Mouse (Mus musculus) CH12.LX (cell line): ENCODE results near the gene Lrig1.

Source experiments
- CTCF ChIP-seq, 2 experiments: IDR thresholded peaks in 1 of 2; conservative IDR thresholded peaks in 1 of 2; 2 replicates each; pipeline ENCODE4 v1.5.1; 2011 to 2012; ENCODE audit warnings: low read depth in 2 of 2, low read length in 2 of 2, improper control_type of control experiment in 1 of 2, inconsistent platforms in 1 of 2, mild to moderate bottlenecking in 1 of 2, moderate library complexity in 1 of 2
- E2F4 ChIP-seq: IDR thresholded peaks from 2 replicates; pipeline ENCODE4 v1.6.1; 2011; ENCODE audit warnings: low read depth, low read length, improper control_type of control experiment; ENCODE audit not compliant: insufficient replicate concordance
- EP300 ChIP-seq: IDR thresholded peaks from 2 replicates; pipeline ENCODE4 v1.6.1; 2011; ENCODE audit warnings: low read length, improper control_type of control experiment
- ETS1 ChIP-seq: conservative IDR thresholded peaks from 2 replicates; pipeline ENCODE4 v1.6.1; 2012; ENCODE audit warnings: low read depth, mild to moderate bottlenecking, inconsistent platforms, low read length, improper control_type of control experiment, moderate library complexity
- HCFC1 ChIP-seq: IDR thresholded peaks from 2 replicates; pipeline ENCODE4 v1.6.1; 2012; ENCODE audit warnings: low read depth, mild to moderate bottlenecking, inconsistent platforms, low read length, improper control_type of control experiment
- MAFK ChIP-seq: IDR thresholded peaks from 2 replicates; pipeline ENCODE4 v1.6.1; 2011; ENCODE audit warnings: low read length, improper control_type of control experiment; ENCODE audit not compliant: insufficient replicate concordance
- NRF1 ChIP-seq: IDR thresholded peaks from 2 replicates; pipeline ENCODE4 v1.6.1; 2014; ENCODE audit warnings: low read depth, mild to moderate bottlenecking, inconsistent platforms, low read length, improper control_type of control experiment, moderate library complexity
- POLR2A ChIP-seq: IDR thresholded peaks from 2 replicates; pipeline ENCODE4 v1.6.1; 2011; ENCODE audit warnings: low read depth, mild to moderate bottlenecking, improper control_type of control experiment, low read length
- POLR2AphosphoS2 ChIP-seq: IDR thresholded peaks from 2 replicates; pipeline ENCODE4 v1.6.1; 2011; ENCODE audit warnings: low read depth, low read length, improper control_type of control experiment
- TCF12 ChIP-seq: IDR thresholded peaks from 2 replicates; pipeline ENCODE4 v1.6.1; 2014; ENCODE audit warnings: low read depth, mild to moderate bottlenecking, inconsistent platforms, low read length, improper control_type of control experiment
- ZC3H11A ChIP-seq: IDR thresholded peaks from 2 replicates; pipeline ENCODE4 v1.6.1; 2012; ENCODE audit warnings: low read depth, mild to moderate bottlenecking, inconsistent platforms, low read length, improper control_type of control experiment

DNA sequence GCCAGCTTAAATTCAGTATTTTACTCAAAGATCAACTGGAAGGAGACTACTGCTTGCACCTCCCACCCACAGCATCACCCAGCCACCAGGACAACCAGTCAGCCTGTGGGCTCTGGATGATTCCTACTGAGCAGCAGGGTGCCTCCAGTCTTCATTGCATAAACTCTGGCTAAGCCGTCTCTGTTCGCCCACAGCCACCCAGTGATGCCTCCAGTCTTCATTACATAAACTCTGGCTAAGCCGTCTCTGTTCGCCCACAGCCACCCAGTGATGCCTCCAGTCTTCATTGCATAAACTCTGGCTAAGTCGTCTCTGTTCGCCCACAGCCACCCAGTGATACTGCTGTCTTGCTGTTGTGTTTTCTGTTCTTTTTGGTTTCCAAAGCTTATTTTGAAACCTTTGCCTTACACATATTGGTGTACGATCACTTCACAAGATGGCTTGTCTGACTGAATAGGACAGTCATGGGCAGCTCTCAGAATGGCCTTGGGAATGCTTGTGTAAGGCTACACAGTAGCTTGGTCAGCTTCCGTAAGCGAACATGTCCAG lies 115.7 kb downstream of the Lrig1 start:
- TF ChIP-seq POLR2A: no peak
- TF ChIP-seq E2F4: no peak
- no peak for TF ChIP-seq TCF12
- TF ChIP-seq HCFC1: no peak
- no peak for TF ChIP-seq NRF1
- no peak for TF ChIP-seq EP300
- TF ChIP-seq CTCF (conservative IDR thresholded peaks at IDR 0.05 in 1 of 2, IDR thresholded peaks at IDR 0.05 in 1 of 2; ENCODE audit: low read depth in 2 of 2, low read length in 2 of 2): no peak
- no peak for TF ChIP-seq ZC3H11A
- TF ChIP-seq MAFK: no peak
- no peak for TF ChIP-seq POLR2AphosphoS2
- TF ChIP-seq ETS1: no peak
